Mouse (Mus musculus) neural tube, postnatal 0 days (tissue): ENCODE measurements around the gene Spag17. TPM values are rescaled to one million over a fixed set of nuclear protein-coding genes. Genes with fewer than 3 reads are reported as not detected.

Experiments
- polyA plus RNA-seq: library from polyadenylated mRNA; unstranded; fragments of >200 nt; fragmentation: Nextera tagmentation; extraction: Ambion mirVana; gene quantifications from 2 replicates; pipeline ENCODE4 v1.2.1, GENCODE M21; 2015

Spag17 gene
- polyA plus RNA-seq, result 0.50 and 0.68 TPM in 2 replicates

DNA sequence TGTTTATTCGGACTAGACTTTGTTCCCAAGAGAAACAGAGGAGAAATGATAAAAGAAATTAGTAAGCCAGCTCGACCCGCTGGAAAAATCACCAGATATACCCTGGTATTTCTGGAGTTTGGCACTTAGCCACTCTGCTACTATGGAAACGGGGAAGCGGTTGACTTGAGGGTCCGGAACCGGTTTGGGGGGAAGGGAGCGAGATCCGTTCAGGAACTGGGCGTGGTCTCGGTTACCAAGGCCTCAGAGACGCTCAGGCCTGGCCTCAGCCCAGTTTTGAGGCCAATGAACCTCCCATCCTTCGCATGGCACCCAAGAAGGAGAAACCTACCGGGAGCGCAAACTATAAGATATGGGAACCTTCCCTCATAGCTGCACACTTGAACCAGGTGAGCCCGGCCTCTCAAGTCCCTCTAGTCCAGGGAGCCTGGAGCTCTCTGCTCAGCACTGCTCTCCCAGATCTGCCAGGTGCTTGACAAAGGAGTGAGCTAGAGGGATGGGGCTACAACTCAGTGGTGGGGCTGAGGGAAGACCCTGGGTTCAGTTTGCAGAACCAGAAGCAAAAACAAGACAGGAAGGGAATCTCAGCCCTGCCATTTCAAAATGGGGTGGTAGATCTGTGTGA lies at the start of gene Spag17:
TSS of gene Spag17 (plus strand) at position 220 of the 625 bp plus-strand sequence.

DNA sequence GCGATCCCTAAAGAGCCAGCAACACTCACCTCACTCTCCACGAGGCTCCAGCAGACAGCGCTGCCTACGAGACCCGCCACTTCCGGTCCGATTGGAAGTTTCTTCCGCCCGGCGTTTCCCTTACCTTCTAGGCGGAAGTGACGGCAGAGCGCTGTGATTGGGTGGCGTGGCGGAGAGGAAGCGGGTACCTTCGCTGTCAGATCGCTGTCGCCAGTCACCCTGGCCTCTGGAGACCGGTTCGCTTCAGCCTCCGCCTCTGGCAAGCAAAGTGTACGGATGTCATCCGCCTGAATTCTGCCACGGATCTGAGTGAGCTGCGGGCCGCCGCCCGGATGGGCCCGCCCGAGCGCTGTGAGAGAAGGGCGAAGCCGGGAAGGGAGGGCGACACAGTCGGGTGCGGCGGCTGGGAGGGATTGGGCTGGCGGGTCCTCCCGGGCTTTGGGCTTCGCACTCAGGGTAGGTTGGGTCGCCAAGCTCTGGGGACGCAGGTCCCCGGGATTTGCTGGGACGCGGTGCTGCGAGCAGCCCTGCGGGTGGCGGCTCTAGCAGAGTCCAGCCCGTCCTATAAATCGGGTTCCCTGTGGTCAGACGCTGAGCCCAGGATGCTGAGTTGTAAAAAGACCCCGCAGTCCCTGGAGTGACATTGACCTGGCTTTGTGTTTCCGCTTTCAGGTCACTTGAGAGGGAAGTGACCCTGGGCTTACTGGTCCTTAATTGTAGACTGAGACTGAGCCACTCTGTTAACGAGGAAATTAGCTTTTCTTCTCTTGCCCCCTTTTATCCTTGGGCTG lies 277.3 kb downstream of the Spag17 start, which contains the start of the genes Gdap2 and Wdr3:
TSS of gene Gdap2 (plus strand) at position 67 of the 791 bp plus-strand sequence.
TSS of gene Wdr3 (minus strand) at position 93 of the 791 bp plus-strand sequence.

